Mouse (Mus musculus): ENCODE results near the gene Rasgrf1. TPM values are rescaled to one million over a fixed set of nuclear protein-coding genes. Genes with fewer than 3 reads are reported as not detected.
"Not testable (repeated sequence)": the region's sequence is repeated elsewhere in the genome, so short reads cannot be mapped to it uniquely, and the experiment has no call there.

The Rasgrf1 gene
- total RNA-seq, 2 experiments from 2014 or later = 240 to 255 TPM

- DNase-seq (ENCODE audit: low spot score in 2 of 2) = no peak
Observed at GRCm38 (mm10) chr9:90059828-90060573, 150.3 kb downstream of the Rasgrf1 start.

GRCm38 (mm10) chr9:90060574-90060875 is 150.8 kb downstream of the Rasgrf1 start:
- intact Hi-C loops (cut with DNase I) = no loop called here
- no peak for DNase-seq (ENCODE audit: low spot score in 2 of 2)

More at GRCm38 (mm10) chr9:90059828-90060573, 150.3 kb downstream of the Rasgrf1 start:
- intact Hi-C loops (cut with DNase I) = no loop called here

DNA sequence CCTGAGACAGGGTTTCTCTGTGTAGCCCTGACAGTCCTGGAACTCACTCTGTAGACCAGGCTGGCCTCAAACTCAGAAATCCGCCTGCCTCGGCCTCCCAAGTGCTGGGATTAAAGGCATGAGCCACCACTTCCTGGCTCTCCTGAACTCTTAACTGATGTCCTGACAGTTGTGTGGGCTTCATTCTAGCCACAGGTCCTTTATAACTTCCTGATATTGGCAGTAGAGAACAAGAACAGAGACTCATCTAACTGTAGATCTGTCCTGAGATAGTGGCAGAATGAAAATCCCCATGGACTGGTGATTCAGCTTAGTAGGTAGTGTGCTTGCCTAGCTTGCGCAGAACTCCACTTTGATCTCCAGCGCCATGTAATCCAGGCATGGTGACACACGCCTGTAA is 151.2 kb downstream of the Rasgrf1 start:
- intact Hi-C loops (cut with DNase I) = not testable (repeated sequence)

DNA sequence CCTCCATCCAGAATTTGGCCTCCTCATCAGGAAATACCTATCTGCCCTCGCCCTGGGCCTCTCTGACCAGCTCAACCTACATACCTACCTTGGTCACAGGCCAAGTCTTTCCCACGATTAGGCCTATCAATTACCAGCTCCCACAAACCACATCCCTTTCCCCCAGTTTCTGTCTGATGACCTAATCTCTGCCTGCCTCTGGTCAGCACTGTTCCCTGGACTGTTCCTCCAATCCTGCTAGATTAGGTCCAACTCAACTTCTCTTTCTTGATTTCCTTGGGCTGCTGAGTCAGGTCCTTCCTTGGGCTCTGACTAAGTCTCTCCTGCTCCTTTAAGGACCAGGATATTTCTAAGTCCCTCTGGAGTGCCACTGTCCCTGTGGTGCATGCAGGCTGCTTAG is 157.6 kb downstream of the Rasgrf1 start:
- intact Hi-C loops (cut with DNase I) = no loop called here
- no peak for DNase-seq (ENCODE audit: low spot score in 2 of 2)

More for the DNA sequence above, 151.2 kb downstream of the Rasgrf1 start:
- DNase-seq (ENCODE audit: low spot score in 2 of 2) = not testable (repeated sequence)

GRCm38 (mm10) chr9:90068786-90069185 is 159.1 kb downstream of the Rasgrf1 start:
- DNase-seq (ENCODE audit: low spot score in 2 of 2) = no peak
- intact Hi-C loops (cut with DNase I) = no loop called here

- DNase-seq (ENCODE audit: low spot score in 2 of 2) = no peak
- intact Hi-C loops (cut with DNase I) = no loop called here
Observed at GRCm38 (mm10) chr9:90069485-90069884, 159.8 kb downstream of the Rasgrf1 start.

- no peak for DNase-seq (ENCODE audit: low spot score in 2 of 2)
- intact Hi-C loops (cut with DNase I) = no loop called here
Observed at GRCm38 (mm10) chr9:90070174-90070573, 160.5 kb downstream of the Rasgrf1 start.

DNA sequence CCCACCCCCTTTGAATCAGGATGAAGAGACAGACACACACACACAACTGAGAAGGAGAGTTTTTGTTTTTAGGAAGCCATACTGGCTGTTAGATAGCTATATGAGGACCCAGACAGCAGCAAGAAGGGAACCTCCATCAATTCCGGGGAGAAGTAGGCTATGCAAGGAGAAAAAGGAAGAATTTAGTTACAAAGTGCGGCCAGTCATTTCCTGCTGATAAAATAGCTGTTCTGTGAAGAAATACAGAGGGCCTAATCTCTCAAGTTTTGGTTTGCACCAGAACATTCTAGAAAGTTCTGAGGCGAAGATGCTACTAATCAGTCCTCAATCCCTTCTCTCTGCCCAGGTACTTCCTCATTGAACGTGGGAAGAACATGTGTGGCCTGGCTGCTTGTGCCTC is 165.6 kb downstream of the Rasgrf1 start:
- no peak for DNase-seq (ENCODE audit: low spot score in 2 of 2)
- intact Hi-C loops (cut with DNase I) = loop anchor here (5.0 kb wide), 1 partner anchor 248 kb away; no protein-coding TSS in a partner anchor

DNA sequence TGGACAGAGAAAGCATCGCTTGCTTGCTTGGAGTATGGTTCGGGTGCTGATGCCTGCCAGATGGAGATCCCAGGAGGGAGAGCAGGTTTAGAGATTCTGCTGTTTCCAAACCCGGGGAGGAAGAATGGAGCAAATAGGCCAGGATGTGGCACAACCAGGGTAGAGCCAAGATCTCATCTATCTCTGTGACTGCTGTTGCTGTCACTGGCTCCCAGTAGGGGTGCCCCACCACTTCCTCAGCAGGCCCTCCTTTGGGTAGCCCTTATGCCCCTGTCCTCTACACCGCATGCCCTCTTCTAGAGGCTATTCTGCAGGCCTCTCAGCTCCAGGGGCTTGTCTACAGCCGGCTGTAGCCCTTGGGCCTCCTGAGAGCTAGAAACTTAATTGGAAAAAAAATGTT is 166.4 kb downstream of the Rasgrf1 start:
- DNase-seq (ENCODE audit: low spot score in 2 of 2) = no peak
- intact Hi-C loops (cut with DNase I) = loop anchor here (5.0 kb wide), 1 partner anchor 249 kb away; no protein-coding TSS in a partner anchor

Other genes starting within 250 kb of the Rasgrf1 start
- 10 to 100 TPM; 31.3 to 32.1 TPM for gene Tmed3, start 204.8 kb upstream of the Rasgrf1 start, total RNA-seq (2021)
- gene Ankrd34c, start 171.4 kb upstream of the Rasgrf1 start, total RNA-seq (2021) = 10 to 100 TPM; 11.2 to 12.7 TPM
- 10 to 100 TPM; 13.1 to 17.8 TPM for gene Ctsh, start 144.2 kb downstream of the Rasgrf1 start, total RNA-seq (2021)
- gene Morf4l1, start 204.9 kb downstream of the Rasgrf1 start, total RNA-seq (2021) = 100 to 1,000 TPM; 412 to 425 TPM